Mouse (Mus musculus): Measurements from ENCODE around the gene Olfr355. TPM values are rescaled to one million over a fixed set of nuclear protein-coding genes. Genes with fewer than 3 reads are reported as not detected.

Olfr355 gene
- polyA plus RNA-seq (2015; fragmentation: Nextera tagmentation; extraction: Ambion mirVana) = not detected in 2 replicates

DNA sequence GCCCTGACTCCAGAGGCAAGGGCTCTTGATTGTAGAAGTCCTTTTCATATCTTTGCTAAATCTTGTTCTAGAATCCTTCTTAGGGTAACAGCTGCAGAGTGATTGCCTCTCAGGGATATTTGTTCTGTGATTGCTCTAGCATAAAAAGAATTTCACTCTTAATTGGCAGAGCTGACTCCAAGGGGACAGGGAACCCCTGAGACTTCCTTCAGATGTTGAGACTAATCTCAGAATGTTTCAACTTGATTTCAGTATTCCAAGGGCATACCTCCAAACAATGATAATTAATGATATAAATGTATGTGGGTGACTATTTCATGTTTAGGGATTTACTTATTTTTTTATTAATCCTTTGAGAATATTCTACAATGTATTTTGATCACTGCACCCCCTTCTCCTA is at the start of gene Olfr355:
Gene Olfr355 (minus strand): TSS at position 101 of the 400 bp plus-strand sequence.
- Histone ChIP-seq H3K27me3 (replicated peaks) (no peaks in the 10 kb centered on the region), H3K36me3 (no peaks in the 10 kb centered on the region), H3K4me2 (no peak within 1 kb of the TSS), H3K9ac (replicated peaks) (no peak within 1 kb of the TSS), H3K4me1 (no peaks in the 10 kb centered on the region), H3K9me3 (replicated peaks) (0 out of 2 replicates have a peak, but pooled peaks cover 5% of the 10 kb centered on the region), H3K4me3 (replicated peaks) (no peak within 1 kb of the TSS), H3K27ac (replicated peaks) (no peak within 1 kb of the TSS)
- ATAC-seq (ENCODE audit: low FRiP score) = no peak

DNA sequence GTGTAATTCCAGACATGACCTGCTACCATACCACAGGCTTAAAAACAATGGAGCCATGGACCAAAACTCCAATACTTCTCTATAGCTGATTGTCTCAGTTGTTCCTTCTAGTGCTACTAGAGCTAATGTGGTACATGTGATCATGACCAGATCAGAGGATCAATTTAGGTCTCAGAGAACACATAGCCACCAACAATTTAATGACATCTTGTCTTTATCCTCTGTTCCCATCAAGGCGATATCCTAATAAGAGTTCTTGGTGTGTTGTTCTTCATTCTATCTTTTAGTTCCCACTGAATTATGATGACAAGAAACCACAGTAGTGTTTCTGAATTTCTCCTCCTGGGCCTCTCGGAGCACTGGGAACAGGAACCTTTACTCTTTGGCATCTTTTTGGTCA is 8.1 kb upstream of the Olfr355 start, which contains the start of gene Olfr356:
Gene Olfr356 (plus strand): TSS at position 301 of the 400 bp plus-strand sequence.
- Histone ChIP-seq H3K4me3 (replicated peaks) (no peak within 1 kb of the TSS), H3K4me1 (no peaks in the 10 kb centered on the region), H3K4me2 (no peak within 1 kb of the TSS), H3K27ac (replicated peaks) (no peak within 1 kb of the TSS), H3K36me3 (no peaks in the 10 kb centered on the region), H3K9ac (replicated peaks) (no peak within 1 kb of the TSS), H3K27me3 (replicated peaks) (no peaks in the 10 kb centered on the region), H3K9me3 (replicated peaks) (peaks cover 3% of the 10 kb centered on the region; the same call in 1 of the 2 replicates)
- no peak for ATAC-seq (ENCODE audit: low FRiP score)
- WGBS = 85% methylated on average over 2 of the region's 2 CpGs

DNA sequence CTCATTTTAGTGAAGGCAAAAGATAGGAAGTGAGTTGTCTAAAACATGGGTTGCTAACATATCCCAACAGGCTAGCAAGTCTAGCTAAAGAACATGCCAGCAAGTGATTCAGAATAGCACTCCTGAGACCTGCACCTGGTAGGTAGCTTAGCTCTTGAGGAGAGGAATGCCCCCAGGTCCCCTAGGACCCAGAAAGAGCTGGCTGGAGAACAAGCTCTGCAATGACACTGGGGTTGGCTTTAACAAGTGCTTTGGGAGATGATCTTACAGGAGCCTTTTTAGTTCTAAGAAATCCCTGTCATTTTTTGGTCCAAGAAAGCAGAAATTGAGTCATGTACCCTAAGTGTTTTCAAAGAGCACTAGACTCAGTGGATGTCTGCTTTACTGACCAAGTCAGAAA is 23.3 kb downstream of the Olfr355 start, which contains the start of gene Olfr354:
Gene Olfr354 (plus strand): TSS at position 301 of the 400 bp plus-strand sequence.
- no peak for ATAC-seq (ENCODE audit: low FRiP score)

DNA sequence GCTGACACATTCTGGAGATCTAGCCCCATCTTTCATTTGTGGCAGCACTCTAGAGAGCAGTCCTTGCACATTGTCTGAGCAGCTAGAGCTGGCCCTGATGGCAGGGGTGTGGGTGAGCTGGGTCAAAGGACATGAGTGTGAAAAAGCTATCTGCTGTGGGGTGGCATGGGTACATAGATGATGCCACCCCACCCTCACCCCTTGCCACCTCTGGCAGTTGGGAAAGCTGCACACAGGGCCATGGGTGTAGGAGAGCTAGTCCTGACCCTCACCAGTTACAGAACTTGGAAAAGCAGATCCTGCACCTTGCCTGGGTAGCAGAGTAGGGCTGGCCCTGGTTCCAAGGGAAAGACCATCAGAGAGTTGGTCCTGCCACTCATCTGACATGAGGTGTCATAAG is 31.6 kb downstream of the Olfr355 start:
- Histone ChIP-seq H3K4me3 (replicated peaks) (no peak overlapping the region), H3K9me3 (replicated peaks) (peaks cover 25% of the 10 kb centered on the region; the same call in 1 of the 2 replicates), H3K9ac (replicated peaks) (no peak overlapping the region), H3K4me2 (no peak overlapping the region), H3K27ac (replicated peaks) (no peak overlapping the region), H3K27me3 (replicated peaks) (no peaks in the 10 kb centered on the region), H3K36me3 (no peaks in the 10 kb centered on the region), H3K4me1 (no peaks in the 10 kb centered on the region)
- ATAC-seq (ENCODE audit: low FRiP score) = no peak

More for the DNA sequence above, 23.3 kb downstream of the Olfr355 start, which contains the start of gene Olfr354:
- H3K27me3 ChIP-seq (replicated peaks) = no peaks in the 10 kb centered on the region
- H3K9me3 ChIP-seq (replicated peaks) = peaks cover 12% of the 10 kb centered on the region; the same call in 1 of the 2 replicates
- no peak within 1 kb of the TSS for H3K27ac ChIP-seq (replicated peaks)
- H3K4me1 ChIP-seq = no peaks in the 10 kb centered on the region
- no peak within 1 kb of the TSS for H3K4me2 ChIP-seq
- no peak within 1 kb of the TSS for H3K9ac ChIP-seq (replicated peaks)
- H3K36me3 ChIP-seq = no peaks in the 10 kb centered on the region
- H3K4me3 ChIP-seq (replicated peaks) = no peak within 1 kb of the TSS

DNA sequence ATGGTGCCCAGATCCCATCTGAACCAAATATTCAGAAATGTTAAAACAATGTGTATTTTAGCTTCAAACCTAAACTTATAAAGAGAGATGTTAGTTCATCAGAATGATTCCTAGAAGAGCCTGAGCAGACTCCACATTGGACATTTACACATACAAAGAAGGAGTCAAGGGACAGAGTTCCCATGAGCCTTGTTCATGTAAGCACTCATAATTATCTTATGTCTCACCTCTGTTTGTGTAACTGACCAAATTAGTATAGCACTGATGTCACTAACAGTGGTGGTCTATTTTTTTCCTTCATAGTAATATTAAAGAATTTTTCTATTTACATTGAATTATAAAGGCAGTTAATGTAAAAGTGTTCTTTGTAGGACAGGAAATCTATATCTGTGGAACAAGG is 35.9 kb downstream of the Olfr355 start, which contains the start of gene Olfr353:
Gene Olfr353 (minus strand): TSS at position 101 of the 400 bp plus-strand sequence.
- no peaks in the 10 kb centered on the region for H3K36me3 ChIP-seq
- ATAC-seq (ENCODE audit: low FRiP score) = no peak
- peaks cover 12% of the 10 kb centered on the region; the same call in 1 of the 2 replicates for H3K9me3 ChIP-seq (replicated peaks)

More for the DNA sequence above, 35.9 kb downstream of the Olfr355 start, which contains the start of gene Olfr353:
- Histone ChIP-seq H3K27me3 (replicated peaks) (no peaks in the 10 kb centered on the region), H3K4me1 (no peaks in the 10 kb centered on the region), H3K9ac (replicated peaks) (no peak within 1 kb of the TSS), H3K4me2 (no peak within 1 kb of the TSS), H3K27ac (replicated peaks) (no peak within 1 kb of the TSS), H3K4me3 (replicated peaks) (no peak within 1 kb of the TSS)

Other genes starting within 250 kb of the Olfr355 start
- gene Olfr346, start 243.1 kb downstream of the Olfr355 start, polyA plus RNA-seq (2015; fragmentation: Nextera tagmentation; extraction: Ambion mirVana) = not detected in 2 replicates
- not detected in 2 replicates for gene Olfr347, start 197.0 kb downstream of the Olfr355 start, polyA plus RNA-seq (2015; fragmentation: Nextera tagmentation; extraction: Ambion mirVana)
- not detected in 2 replicates for gene Olfr348, start 144.6 kb downstream of the Olfr355 start, polyA plus RNA-seq (2015; fragmentation: Nextera tagmentation; extraction: Ambion mirVana)
- gene Olfr50, start 138.4 kb downstream of the Olfr355 start, polyA plus RNA-seq (2015; fragmentation: Nextera tagmentation; extraction: Ambion mirVana) = not detected in 2 replicates
- gene Olfr3, start 111.9 kb downstream of the Olfr355 start, polyA plus RNA-seq (2015; fragmentation: Nextera tagmentation; extraction: Ambion mirVana) = not detected in 2 replicates
- gene Olfr350, start 82.6 kb downstream of the Olfr355 start, polyA plus RNA-seq (2015; fragmentation: Nextera tagmentation; extraction: Ambion mirVana) = not detected in 2 replicates
- gene Olfr351, start 66.2 kb downstream of the Olfr355 start, polyA plus RNA-seq (2015; fragmentation: Nextera tagmentation; extraction: Ambion mirVana) = not detected in 2 replicates
- not detected in 2 replicates for gene Olfr352, start 60.4 kb downstream of the Olfr355 start, polyA plus RNA-seq (2015; fragmentation: Nextera tagmentation; extraction: Ambion mirVana)
- not detected in 2 replicates for gene Olfr353, start 36.0 kb downstream of the Olfr355 start, polyA plus RNA-seq (2015; fragmentation: Nextera tagmentation; extraction: Ambion mirVana)
- gene Olfr354, start 23.2 kb downstream of the Olfr355 start, polyA plus RNA-seq (2015; fragmentation: Nextera tagmentation; extraction: Ambion mirVana) = not detected in 2 replicates
- not detected in 2 replicates for gene Olfr356, start 8.2 kb upstream of the Olfr355 start, polyA plus RNA-seq (2015; fragmentation: Nextera tagmentation; extraction: Ambion mirVana)
- gene Olfr357, start 64.9 kb upstream of the Olfr355 start, polyA plus RNA-seq (2015; fragmentation: Nextera tagmentation; extraction: Ambion mirVana) = not detected in 2 replicates
- not detected in 2 replicates for gene Olfr358, start 80.4 kb upstream of the Olfr355 start, polyA plus RNA-seq (2015; fragmentation: Nextera tagmentation; extraction: Ambion mirVana)
- not detected in 2 replicates for gene Olfr360, start 136.8 kb upstream of the Olfr355 start, polyA plus RNA-seq (2015; fragmentation: Nextera tagmentation; extraction: Ambion mirVana)
- gene Olfr361, start 160.4 kb upstream of the Olfr355 start, polyA plus RNA-seq (2015; fragmentation: Nextera tagmentation; extraction: Ambion mirVana) = not detected in 2 replicates
- gene Olfr362, start 189.0 kb upstream of the Olfr355 start, polyA plus RNA-seq (2015; fragmentation: Nextera tagmentation; extraction: Ambion mirVana) = not detected in 2 replicates
- gene Olfr364-ps1, start 210.4 kb upstream of the Olfr355 start, polyA plus RNA-seq (2015; fragmentation: Nextera tagmentation; extraction: Ambion mirVana) = not detected in 2 replicates

Data from neural tube, embryonic 15.5 days (tissue).